Mouse (Mus musculus) gastrocnemius, adult 8-10 months (tissue): Measurements from ENCODE around the gene Ptar1. TPM values are rescaled to one million over a fixed set of nuclear protein-coding genes. Genes with fewer than 3 reads are reported as not detected.

Experiments used
- DNase-seq, 2 experiments: peaks; one replicate each; pipeline ENCODE4 v3.0.0; 2022; ENCODE audit warnings: low spot score in 2 of 2
- total RNA-seq, 4 experiments: library from RNA; stranded (reverse); gene quantifications; 2 replicates each; pipeline ENCODE4 v1.2.4; 2022

Ptar1 gene
- total RNA-seq, 4 experiments from 2014 or later = 21.6 to 25.9 (median 21.9) TPM

- DNase-seq = peak; percentile 90 to 92
These were observed 70.8 kb downstream of the Ptar1 start for GRCm38 (mm10) chr19:23757961-23758553.

- peak in 1 of 2 experiments; percentile 62 for DNase-seq
These were observed 71.5 kb downstream of the Ptar1 start, which contains the start of gene Apba1 for GRCm38 (mm10) chr19:23758554-23759321. Gene Apba1 (plus strand): TSS chr19:23758887.

- no peak for DNase-seq
These were observed 72.2 kb downstream of the Ptar1 start for GRCm38 (mm10) chr19:23759322-23759945.

- DNase-seq = no peak
These were observed 76.1 kb downstream of the Ptar1 start for GRCm38 (mm10) chr19:23763371-23763770.

GRCm38 (mm10) chr19:23764051-23764450, 76.8 kb downstream of the Ptar1 start:
- no peak for DNase-seq

- no peak for DNase-seq
These were observed 81.6 kb downstream of the Ptar1 start for GRCm38 (mm10) chr19:23768864-23769263.

GRCm38 (mm10) chr19:23770494-23771423, 83.5 kb downstream of the Ptar1 start:
- DNase-seq = no peak

- DNase-seq = no peak
These were observed 84.7 kb downstream of the Ptar1 start for GRCm38 (mm10) chr19:23771971-23772370.

GRCm38 (mm10) chr19:23775356-23775755, 88.1 kb downstream of the Ptar1 start:
- DNase-seq = no peak

GRCm38 (mm10) chr19:23779130-23779529, 91.9 kb downstream of the Ptar1 start:
- no peak for DNase-seq

GRCm38 (mm10) chr19:23780105-23780504, 92.9 kb downstream of the Ptar1 start:
- no peak for DNase-seq

Other genes starting within 250 kb of the Ptar1 start
- gene Mamdc2, start 239.0 kb upstream of the Ptar1 start, total RNA-seq = 1 to 10 TPM in 3 of 4 experiments, under 1 TPM in 1; 0.99 to 1.9 (median 1.2) TPM
- gene 1700028P14Rik, start 34.6 kb upstream of the Ptar1 start, total RNA-seq = not detected
- under 1 TPM; 0.63 to 0.99 (median 0.76) TPM for gene Apba1, start 71.5 kb downstream of the Ptar1 start, total RNA-seq